Mouse (Mus musculus): Measurements from ENCODE around the gene Gm20388. TPM values are rescaled to one million over a fixed set of nuclear protein-coding genes. Genes with fewer than 3 reads are reported as not detected.
"Not testable (repeated sequence)": the region's sequence is repeated elsewhere in the genome, so short reads cannot be mapped to it uniquely, and the experiment has no call there.

Gm20388 gene
- polyA plus RNA-seq, 1 experiment from 2014 or later: not detected

GRCm38 (mm10) chr8:121437506-121437905 lies 1526.9 kb downstream of the Gm20388 start:
- Histone ChIP-seq H3K4me1 (no peaks in the 10 kb centered on the region), H3K27ac (no peak overlapping the region), H3K4me2 (no peak overlapping the region), H3K9me3 (replicated peaks) (no peaks in the 10 kb centered on the region), H3K27me3 (replicated peaks) (peaks cover 13% of the 10 kb centered on the region), H3K36me3 (no peaks in the 10 kb centered on the region), H3K9ac (no peak overlapping the region), H3K4me3 (no peak overlapping the region)
- no peak for ATAC-seq
- WGBS (ENCODE audit: insufficient replicate concordance): 45% methylated on average over 6 of the region's 6 CpGs

- H3K4me1 ChIP-seq: no peaks in the 10 kb centered on the region
- 54% methylated on average over 6 of the region's 6 CpGs for WGBS (ENCODE audit: insufficient replicate concordance)
- H3K36me3 ChIP-seq: no peaks in the 10 kb centered on the region
- H3K4me2 ChIP-seq: no peak overlapping the region
- H3K27ac ChIP-seq: no peak overlapping the region
- H3K4me3 ChIP-seq: no peak overlapping the region
- H3K27me3 ChIP-seq (replicated peaks): peaks cover 7% of the 10 kb centered on the region; the same call in 1 of the 2 replicates
- ATAC-seq: no peak
- no peak overlapping the region for H3K9ac ChIP-seq
- H3K9me3 ChIP-seq (replicated peaks): no peaks in the 10 kb centered on the region
Measured at GRCm38 (mm10) chr8:121438111-121438510, 1527.5 kb downstream of the Gm20388 start.

GRCm38 (mm10) chr8:121439351-121439750 lies 1528.7 kb downstream of the Gm20388 start:
- Histone ChIP-seq H3K36me3 (no peaks in the 10 kb centered on the region), H3K4me1 (no peaks in the 10 kb centered on the region), H3K27me3 (replicated peaks) (no peaks in the 10 kb centered on the region), H3K4me3 (no peak overlapping the region), H3K9ac (no peak overlapping the region), H3K27ac (no peak overlapping the region), H3K4me2 (no peak overlapping the region), H3K9me3 (replicated peaks) (no peaks in the 10 kb centered on the region)
- ATAC-seq: no peak
- WGBS (ENCODE audit: insufficient replicate concordance): 57% methylated on average over 4 of the region's 4 CpGs

- no peak overlapping the region for H3K27ac ChIP-seq
- no peaks in the 10 kb centered on the region for H3K27me3 ChIP-seq (replicated peaks)
- no peaks in the 10 kb centered on the region for H3K36me3 ChIP-seq
- no peaks in the 10 kb centered on the region for H3K9me3 ChIP-seq (replicated peaks)
- no peak overlapping the region for H3K9ac ChIP-seq
- H3K4me1 ChIP-seq: no peaks in the 10 kb centered on the region
- no peak overlapping the region for H3K4me2 ChIP-seq
- whole genome bisulfite sequencing (ENCODE audit: insufficient replicate concordance): 52% methylated on average over 7 of the region's 7 CpGs
- no peak for ATAC-seq
- H3K4me3 ChIP-seq: no peak overlapping the region
Measured at GRCm38 (mm10) chr8:121443361-121443760, 1532.7 kb downstream of the Gm20388 start.

GRCm38 (mm10) chr8:121444521-121444920 lies 1533.9 kb downstream of the Gm20388 start:
- not testable (repeated sequence) for H3K9me3 ChIP-seq (replicated peaks); H3K4me2 ChIP-seq; H3K27ac ChIP-seq; H3K36me3 ChIP-seq; H3K9ac ChIP-seq; ATAC-seq; H3K27me3 ChIP-seq (replicated peaks); H3K4me3 ChIP-seq; H3K4me1 ChIP-seq
- WGBS (ENCODE audit: insufficient replicate concordance): 71% methylated on average over 1 of the region's 1 CpGs

- Histone ChIP-seq H3K27me3 (replicated peaks) (no peaks in the 10 kb centered on the region), H3K4me2 (no peak overlapping the region), H3K4me3 (no peak overlapping the region), H3K27ac (no peak overlapping the region), H3K4me1 (no peaks in the 10 kb centered on the region), H3K36me3 (no peaks in the 10 kb centered on the region), H3K9ac (no peak overlapping the region), H3K9me3 (replicated peaks) (no peaks in the 10 kb centered on the region)
- no peak for ATAC-seq
- 75% methylated on average over 10 of the region's 10 CpGs for WGBS (ENCODE audit: insufficient replicate concordance)
Measured at GRCm38 (mm10) chr8:121445027-121445471, 1534.4 kb downstream of the Gm20388 start.

- Histone ChIP-seq H3K4me3 (no peak overlapping the region), H3K4me1 (no peaks in the 10 kb centered on the region), H3K9me3 (replicated peaks) (no peaks in the 10 kb centered on the region), H3K36me3 (no peaks in the 10 kb centered on the region), H3K4me2 (no peak overlapping the region), H3K27me3 (replicated peaks) (no peaks in the 10 kb centered on the region), H3K27ac (no peak overlapping the region), H3K9ac (no peak overlapping the region)
- ATAC-seq: peak; percentile 13; the same call in 1 of the 2 replicates
- 64% methylated on average over 12 of the region's 12 CpGs for WGBS (ENCODE audit: insufficient replicate concordance)
Measured at GRCm38 (mm10) chr8:121446133-121446532, 1535.5 kb downstream of the Gm20388 start.

GRCm38 (mm10) chr8:121446862-121447261 lies 1536.2 kb downstream of the Gm20388 start:
- Histone ChIP-seq H3K9me3 (replicated peaks) (no peaks in the 10 kb centered on the region), H3K27ac (no peak overlapping the region), H3K9ac (no peak overlapping the region), H3K4me1 (no peaks in the 10 kb centered on the region), H3K36me3 (no peaks in the 10 kb centered on the region), H3K27me3 (replicated peaks) (no peaks in the 10 kb centered on the region), H3K4me3 (no peak overlapping the region), H3K4me2 (no peak overlapping the region)
- peak; percentile 15; the same call in 1 of the 2 replicates for ATAC-seq
- 70% methylated on average over 6 of the region's 6 CpGs for WGBS (ENCODE audit: insufficient replicate concordance)

GRCm38 (mm10) chr8:121450211-121450610 lies 1539.6 kb downstream of the Gm20388 start:
- 49% methylated on average over 8 of the region's 8 CpGs for WGBS (ENCODE audit: insufficient replicate concordance)
- no peak overlapping the region for H3K27ac ChIP-seq
- no peak for ATAC-seq

GRCm38 (mm10) chr8:121451404-121452076 lies 1540.9 kb downstream of the Gm20388 start:
- ATAC-seq: no peak
- Histone ChIP-seq H3K27me3 (replicated peaks) (no peaks in the 10 kb centered on the region), H3K4me2 (no peak overlapping the region), H3K9me3 (replicated peaks) (no peaks in the 10 kb centered on the region), H3K4me1 (no peaks in the 10 kb centered on the region), H3K27ac (no peak overlapping the region), H3K9ac (no peak overlapping the region), H3K4me3 (no peak overlapping the region), H3K36me3 (no peaks in the 10 kb centered on the region)
- WGBS (ENCODE audit: insufficient replicate concordance): 63% methylated on average over 16 of the region's 16 CpGs

More at GRCm38 (mm10) chr8:121450211-121450610, 1539.6 kb downstream of the Gm20388 start:
- H3K36me3 ChIP-seq: no peaks in the 10 kb centered on the region
- H3K9ac ChIP-seq: no peak overlapping the region
- no peaks in the 10 kb centered on the region for H3K9me3 ChIP-seq (replicated peaks)
- H3K4me2 ChIP-seq: no peak overlapping the region
- no peaks in the 10 kb centered on the region for H3K27me3 ChIP-seq (replicated peaks)
- no peaks in the 10 kb centered on the region for H3K4me1 ChIP-seq
- no peak overlapping the region for H3K4me3 ChIP-seq

GRCm38 (mm10) chr8:121454737-121455136 lies 1544.1 kb downstream of the Gm20388 start:
- 80% methylated on average over 17 of the region's 17 CpGs for WGBS (ENCODE audit: insufficient replicate concordance)
- H3K36me3 ChIP-seq: no peaks in the 10 kb centered on the region

GRCm38 (mm10) chr8:121461192-121461591 lies 1550.6 kb downstream of the Gm20388 start:
- H3K27me3 ChIP-seq (replicated peaks): no peaks in the 10 kb centered on the region
- no peak for ATAC-seq
- H3K4me3 ChIP-seq: no peak overlapping the region

More at GRCm38 (mm10) chr8:121454737-121455136, 1544.1 kb downstream of the Gm20388 start:
- no peak overlapping the region for H3K27ac ChIP-seq
- H3K4me2 ChIP-seq: no peak overlapping the region
- no peaks in the 10 kb centered on the region for H3K9me3 ChIP-seq (replicated peaks)
- H3K9ac ChIP-seq: no peak overlapping the region
- H3K27me3 ChIP-seq (replicated peaks): no peaks in the 10 kb centered on the region
- H3K4me3 ChIP-seq: no peak overlapping the region
- ATAC-seq: no peak
- H3K4me1 ChIP-seq: no peaks in the 10 kb centered on the region

More at GRCm38 (mm10) chr8:121461192-121461591, 1550.6 kb downstream of the Gm20388 start:
- Histone ChIP-seq H3K4me2 (no peak overlapping the region), H3K9me3 (replicated peaks) (0 out of 2 replicates have a peak, but pooled peaks cover under 1% of the 10 kb centered on the region), H3K27ac (no peak overlapping the region), H3K4me1 (no peaks in the 10 kb centered on the region), H3K36me3 (no peaks in the 10 kb centered on the region), H3K9ac (no peak overlapping the region)
- WGBS (ENCODE audit: insufficient replicate concordance): 32% methylated on average over 3 of the region's 3 CpGs

Measured in liver, embryonic 12.5 days (tissue).